Mouse (Mus musculus): ENCODE data around the gene Tex14. TPM values are rescaled to one million over a fixed set of nuclear protein-coding genes. Genes with fewer than 3 reads are reported as not detected.

The Tex14 gene
- total RNA-seq, 2 experiments from 2014 or later: 0.33 TPM; not detected in 1

- DNase-seq: no peak
- intact Hi-C loops (cut with DNase I): loop anchor here (2.0 kb wide), 1 partner anchor 25 kb away; no protein-coding TSS in a partner anchor
These were observed 126.8 kb downstream of the Tex14 start for GRCm38 (mm10) chr11:87531695-87532094.

- DNase-seq: no peak
- intact Hi-C loops (cut with DNase I): no loop called here
These were observed 137.4 kb downstream of the Tex14 start for GRCm38 (mm10) chr11:87542285-87542684.

- intact Hi-C loops (cut with DNase I): no loop called here
- no peak for DNase-seq
These were observed 138.0 kb downstream of the Tex14 start for GRCm38 (mm10) chr11:87542906-87543305.

- intact Hi-C loops (cut with DNase I): no loop called here
- DNase-seq: no peak
These were observed 148.5 kb downstream of the Tex14 start for GRCm38 (mm10) chr11:87553342-87553741.

- intact Hi-C loops (cut with DNase I): no loop called here
- no peak for DNase-seq
These were observed 149.5 kb downstream of the Tex14 start for GRCm38 (mm10) chr11:87554386-87554785.

- no peak for DNase-seq
- intact Hi-C loops (cut with DNase I): no loop called here
These were observed 150.3 kb downstream of the Tex14 start for GRCm38 (mm10) chr11:87555106-87555703.

GRCm38 (mm10) chr11:87561208-87561607 lies 156.3 kb downstream of the Tex14 start:
- intact Hi-C loops (cut with DNase I): no loop called here
- DNase-seq: no peak

- intact Hi-C loops (cut with DNase I): no loop called here
- no peak for DNase-seq
These were observed 161.6 kb downstream of the Tex14 start, which contains the start of gene Gm11492 for GRCm38 (mm10) chr11:87566501-87566900. Gm11492 (plus strand) TSS chr11:87566653.

- intact Hi-C loops (cut with DNase I): no loop called here
- no peak for DNase-seq
These were observed 163.5 kb downstream of the Tex14 start, which contains the start of gene Sept4 for GRCm38 (mm10) chr11:87568255-87568953. Sept4 (plus strand) TSS chr11:87568903.

GRCm38 (mm10) chr11:87570743-87571142 lies 165.9 kb downstream of the Tex14 start:
- DNase-seq: no peak
- intact Hi-C loops (cut with DNase I): no loop called here

- DNase-seq: peak in 1 of 2 experiments; percentile 10
- intact Hi-C loops (cut with DNase I): no loop called here
These were observed 166.6 kb downstream of the Tex14 start for GRCm38 (mm10) chr11:87571361-87571950.

GRCm38 (mm10) chr11:87573751-87574150 lies 168.9 kb downstream of the Tex14 start:
- intact Hi-C loops (cut with DNase I): no loop called here
- no peak for DNase-seq

- no peak for DNase-seq
- intact Hi-C loops (cut with DNase I): no loop called here
These were observed 169.8 kb downstream of the Tex14 start for GRCm38 (mm10) chr11:87574520-87575180.

GRCm38 (mm10) chr11:87577601-87578248 lies 172.9 kb downstream of the Tex14 start:
- DNase-seq: no peak
- intact Hi-C loops (cut with DNase I): no loop called here

GRCm38 (mm10) chr11:87578249-87578962 lies 173.5 kb downstream of the Tex14 start:
- intact Hi-C loops (cut with DNase I): no loop called here
- peak; percentile 74 to 75 for DNase-seq

- intact Hi-C loops (cut with DNase I): no loop called here
- DNase-seq: peak; percentile 40 to 56
These were observed 174.2 kb downstream of the Tex14 start for GRCm38 (mm10) chr11:87578963-87579601.

GRCm38 (mm10) chr11:87579713-87580112 lies 174.8 kb downstream of the Tex14 start:
- intact Hi-C loops (cut with DNase I): no loop called here
- no peak for DNase-seq

- no peak for DNase-seq
- intact Hi-C loops (cut with DNase I): no loop called here
These were observed 175.7 kb downstream of the Tex14 start for GRCm38 (mm10) chr11:87580543-87581085.

GRCm38 (mm10) chr11:87581161-87581865 lies 176.4 kb downstream of the Tex14 start:
- intact Hi-C loops (cut with DNase I): no loop called here
- no peak for DNase-seq

Data from heart, postnatal 36 days (tissue).